Mouse (Mus musculus) duodenum, adult 2 months (tissue): ENCODE data around the gene AL731706.2. TPM values are rescaled to one million over a fixed set of nuclear protein-coding genes. Genes with fewer than 3 reads are reported as not detected.

Source experiments
- polyA plus RNA-seq: library from polyadenylated mRNA; depleted of rRNA; stranded (reverse); fragments of >200 nt; gene quantifications from 2 replicates; pipeline ENCODE4 v1.2.3, GENCODE M21; 2012; ENCODE audit warnings: low replicate concordance; rRNA removed

AL731706.2 gene
- polyA plus RNA-seq: not detected in 2 replicates

DNA sequence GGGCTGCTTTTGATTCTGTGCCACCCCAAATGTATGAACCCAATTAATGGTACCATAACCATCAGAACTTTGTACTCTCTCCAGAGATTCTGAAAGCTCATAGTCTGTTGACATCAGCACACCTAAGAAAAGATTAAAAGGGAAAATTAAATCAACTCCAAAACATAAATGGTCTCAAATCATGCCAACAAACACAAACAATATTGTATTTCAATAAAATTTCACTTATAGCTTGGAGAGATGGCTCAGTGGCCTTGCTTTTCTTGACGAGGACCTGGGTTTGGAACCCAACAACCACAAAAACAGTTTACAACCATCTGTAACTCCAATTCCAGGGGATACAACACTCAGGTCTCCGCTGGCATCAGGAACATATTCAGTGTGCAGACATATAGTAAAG is at the start of gene AL731706.2:
Gene AL731706.2, minus strand, starts transcription at position 101 of the 400 bp plus-strand sequence.

DNA sequence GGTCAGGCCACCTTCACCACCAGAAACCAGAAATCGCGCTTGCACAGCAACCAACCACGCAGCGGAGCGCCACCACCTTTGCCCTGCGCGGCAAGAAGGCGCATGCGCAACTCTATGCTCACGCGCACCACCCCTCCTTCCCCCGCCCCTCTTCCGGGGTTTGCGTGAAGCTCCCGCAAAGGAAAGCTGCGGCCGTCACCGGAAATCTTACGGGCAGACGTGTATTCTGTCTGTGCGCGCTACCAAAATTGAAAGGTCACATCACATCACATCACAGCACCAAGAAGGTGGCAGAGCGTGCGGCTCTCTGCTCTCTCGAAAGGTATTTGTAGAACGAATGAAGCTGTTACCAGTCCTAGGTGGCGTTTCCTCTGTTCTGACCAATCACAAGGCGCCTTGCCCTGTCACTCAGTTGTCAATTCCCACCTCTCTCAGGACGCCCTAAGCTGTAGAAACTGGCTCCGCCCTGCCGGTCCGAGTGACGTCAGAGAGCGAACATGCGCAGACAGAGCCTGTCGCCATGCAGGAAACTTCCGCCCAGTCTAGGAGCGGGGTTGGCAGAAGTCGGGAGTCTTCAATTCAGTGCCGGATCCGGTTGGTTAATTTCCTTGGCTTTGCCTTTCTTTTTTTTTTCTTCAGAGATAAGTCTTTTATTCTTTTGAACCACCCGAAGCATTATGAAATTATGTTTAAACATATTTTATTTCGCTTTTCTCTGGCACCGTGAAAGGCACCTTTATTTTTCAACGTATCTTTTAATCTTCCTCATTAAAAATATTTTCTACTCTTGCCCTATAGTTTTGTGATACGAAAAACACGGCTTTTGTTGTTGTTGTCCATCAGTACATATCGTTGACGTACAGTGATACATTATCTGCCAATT is 5.8 kb upstream of the AL731706.2 start, which contains the start of the genes Slx4ip, AL731706.1 and Mkks:
Gene Slx4ip, plus strand, starts transcription at position 151 of the 883 bp plus-strand sequence.
Gene AL731706.1, minus strand, starts transcription at position 322 of the 883 bp plus-strand sequence.
Gene Mkks, minus strand, starts transcription at position 322 of the 883 bp plus-strand sequence.

Other genes with a start within 250 kb of the AL731706.2 start
- 1.2 and 2.5 TPM in 2 replicates for gene Snap25, start 172.2 kb downstream of the AL731706.2 start, polyA plus RNA-seq
- gene Slx4ip, start 5.5 kb upstream of the AL731706.2 start, polyA plus RNA-seq: 0.08 and 0.22 TPM in 2 replicates
- 0.50 and 1.1 TPM in 2 replicates for gene AL731706.1, start 5.7 kb upstream of the AL731706.2 start, polyA plus RNA-seq
- 1.3 and 3.6 TPM in 2 replicates for gene Mkks, start 5.7 kb upstream of the AL731706.2 start, polyA plus RNA-seq
- gene Jag1, start 231.0 kb upstream of the AL731706.2 start, polyA plus RNA-seq: 1.2 and 2.4 TPM in 2 replicates